Mouse (Mus musculus) heart, adult 10 weeks (tissue): ENCODE data around the gene Fbxl16. TPM values are rescaled to one million over a fixed set of nuclear protein-coding genes. Genes with fewer than 3 reads are reported as not detected.

Source experiments
- polyA plus RNA-seq: library from polyadenylated mRNA; stranded (reverse); fragments of 350-450 nt; fragmentation: Illumina TruSeq; extraction: RNeasy Lipid Tissue Mini Kit (QIAGEN cat#74804); gene quantifications from one replicate; pipeline ENCODE4 v1.2.3, GENCODE M21; 2014; ENCODE audit warnings: low read depth, low replicate concordance

Gene Fbxl16
- polyA plus RNA-seq, result 2.1 TPM

DNA sequence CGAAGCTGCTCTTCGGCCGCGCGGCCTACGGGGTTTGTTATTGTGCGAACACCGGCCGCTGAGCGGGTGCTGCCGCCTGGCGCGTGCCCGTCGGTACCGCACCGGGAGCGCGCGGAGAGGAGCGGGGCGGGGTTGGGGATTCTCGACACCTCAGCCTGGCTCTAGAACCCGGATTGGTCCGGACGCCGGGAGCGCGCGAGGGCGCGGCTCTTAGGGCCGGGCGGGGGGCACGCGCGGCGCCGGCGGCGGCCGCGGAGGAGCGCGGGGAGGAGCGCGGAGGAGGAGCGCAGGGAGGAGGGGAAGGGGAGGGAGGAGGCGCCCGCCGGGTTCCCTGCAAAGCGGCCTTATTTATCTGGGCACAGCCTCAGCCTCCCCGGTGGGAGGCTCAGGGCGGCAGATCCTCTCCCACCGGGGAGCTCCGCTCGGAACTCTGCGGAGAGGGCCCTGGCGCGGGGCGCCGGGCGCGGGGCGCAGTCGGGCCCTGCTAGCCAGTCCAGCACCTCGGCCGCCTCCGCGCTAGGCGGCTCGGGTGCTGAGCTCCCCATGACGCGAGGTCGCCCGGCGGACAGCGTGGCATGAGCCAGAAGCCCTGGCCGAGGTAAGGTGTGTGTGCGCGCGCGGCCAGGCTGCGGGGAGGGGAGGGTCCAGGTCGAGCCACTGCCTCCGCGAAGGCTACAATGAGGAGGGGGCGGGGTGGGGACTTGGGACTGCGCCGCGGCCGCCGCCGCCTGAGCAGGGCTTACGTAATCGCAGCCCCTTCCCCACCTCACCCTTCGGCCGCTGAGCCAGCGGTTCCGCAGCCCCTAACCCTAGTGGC lies at the start of gene Fbxl16:
TSS of gene Fbxl16 (plus strand) at position 297 of the 817 bp plus-strand sequence.

DNA sequence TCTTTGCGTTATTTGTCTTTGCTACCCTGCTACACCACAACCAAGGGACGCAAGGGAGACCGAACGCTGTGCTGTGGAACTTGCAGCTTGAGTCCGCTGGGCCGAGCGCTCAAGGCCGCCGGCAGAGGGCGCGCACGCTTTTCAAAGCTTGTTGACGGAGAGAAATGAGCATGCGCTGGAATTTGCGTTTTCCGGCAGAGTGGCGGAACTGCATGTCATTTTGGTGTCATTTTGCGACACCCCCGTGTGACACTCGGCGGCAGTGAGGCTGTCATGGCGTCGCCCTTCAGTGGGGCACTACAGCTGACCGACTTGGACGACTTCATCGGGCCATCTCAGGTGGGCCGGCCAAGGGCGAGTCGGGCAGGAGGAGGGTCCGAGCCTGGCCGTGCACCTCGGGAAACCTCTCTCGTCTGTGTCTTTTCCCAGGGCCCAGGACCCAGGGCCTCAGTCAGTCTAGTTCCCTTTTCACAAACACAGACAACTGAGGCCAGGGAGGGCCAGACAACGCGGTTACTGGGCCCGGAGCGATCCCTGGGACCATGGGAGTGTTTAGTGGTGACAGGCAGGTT lies 35.2 kb upstream of the Fbxl16 start, which contains the start of gene Narfl:
TSS of gene Narfl (plus strand) at position 228 of the 572 bp plus-strand sequence.

GRCm38 (mm10) chr17:25785281-25785745 lies 23.6 kb upstream of the Fbxl16 start, which contains the start of gene Haghl:
TSS of gene Haghl (minus strand) at chr17:25785673.

GRCm38 (mm10) chr17:25786280-25786679 lies 22.6 kb upstream of the Fbxl16 start, which contains the start of gene Ccdc78:
TSS of gene Ccdc78 (plus strand) at chr17:25786580.

GRCm38 (mm10) chr17:25792615-25793014 lies 16.3 kb upstream of the Fbxl16 start, which contains the start of gene Fam173a:
TSS of gene Fam173a (minus strand) at chr17:25792901.

DNA sequence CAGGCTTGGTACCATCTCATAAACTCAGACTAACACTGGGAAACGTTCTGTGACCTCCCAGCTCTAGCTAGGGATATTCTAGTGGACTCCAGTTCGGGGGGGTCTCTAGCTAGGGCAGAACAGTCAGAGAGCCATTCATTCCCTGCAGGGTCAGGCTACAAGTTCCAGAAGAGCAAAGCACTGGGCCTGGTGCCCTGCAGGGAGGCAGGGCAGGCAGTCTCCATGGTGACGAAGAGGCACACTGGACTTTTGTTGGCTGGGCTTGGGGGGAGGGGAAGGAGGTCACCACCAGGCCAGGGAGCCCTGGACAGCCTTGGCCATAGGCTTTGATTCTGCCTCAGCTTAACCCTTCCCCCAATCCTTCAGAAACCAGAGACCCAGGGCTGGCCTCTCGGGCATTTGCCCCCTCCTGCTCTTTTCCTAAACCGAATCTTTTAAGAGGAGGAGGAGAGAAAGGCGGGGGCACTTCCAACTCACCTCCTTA lies 13.2 kb upstream of the Fbxl16 start, which contains the start of gene AC134908.4:
TSS of gene AC134908.4 (minus strand) at position 51 of the 484 bp plus-strand sequence.

GRCm38 (mm10) chr17:25796951-25797369 lies 11.9 kb upstream of the Fbxl16 start, which contains the start of gene Metrn:
TSS of gene Metrn (minus strand) at chr17:25797136.

GRCm38 (mm10) chr17:25823452-25823851 lies 14.6 kb downstream of the Fbxl16 start, which contains the start of gene Wdr24:
TSS of gene Wdr24 (plus strand) at chr17:25823627.

DNA sequence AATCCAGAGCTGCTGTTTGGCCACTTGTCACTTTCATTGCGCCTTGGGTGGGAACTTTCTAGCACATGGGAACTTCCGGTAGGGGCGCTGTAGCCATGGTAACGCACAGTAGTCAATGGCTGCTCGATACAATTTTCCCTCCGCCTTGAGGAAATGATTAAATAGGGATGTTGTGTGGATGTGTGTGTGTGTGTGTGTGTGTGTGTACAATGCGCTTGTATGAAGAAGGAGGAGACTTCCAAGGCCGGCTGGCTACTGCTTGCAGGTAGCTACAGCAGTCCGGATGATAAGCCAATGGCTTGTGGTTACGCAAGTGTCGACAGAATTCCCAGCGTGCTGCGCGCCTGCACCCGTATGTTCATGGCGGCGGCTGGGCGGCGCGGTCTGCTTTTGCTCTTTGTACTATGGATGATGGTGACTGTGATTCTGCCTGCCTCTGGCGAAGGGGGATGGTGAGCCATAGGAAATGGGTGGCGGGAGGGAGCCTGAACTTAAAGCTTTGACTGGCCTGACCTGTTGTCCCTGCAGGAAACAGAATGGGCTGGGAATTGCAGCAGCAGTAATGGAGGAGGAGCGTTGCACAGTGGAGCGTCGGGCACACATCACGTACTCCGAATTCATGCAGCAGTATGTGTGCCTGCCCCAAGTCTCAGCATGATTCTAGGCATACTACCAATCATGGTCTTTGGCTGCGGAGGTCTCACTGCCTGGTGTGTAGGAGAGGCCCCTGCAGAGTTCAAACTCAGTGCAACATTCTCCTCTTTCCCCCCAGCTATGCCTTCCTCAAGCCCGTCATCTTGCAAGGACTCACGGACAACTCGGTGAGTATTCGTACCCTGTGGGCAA lies 20.1 kb downstream of the Fbxl16 start, which contains the start of gene Jmjd8:
TSS of gene Jmjd8 (plus strand) at position 156 of the 846 bp plus-strand sequence.

DNA sequence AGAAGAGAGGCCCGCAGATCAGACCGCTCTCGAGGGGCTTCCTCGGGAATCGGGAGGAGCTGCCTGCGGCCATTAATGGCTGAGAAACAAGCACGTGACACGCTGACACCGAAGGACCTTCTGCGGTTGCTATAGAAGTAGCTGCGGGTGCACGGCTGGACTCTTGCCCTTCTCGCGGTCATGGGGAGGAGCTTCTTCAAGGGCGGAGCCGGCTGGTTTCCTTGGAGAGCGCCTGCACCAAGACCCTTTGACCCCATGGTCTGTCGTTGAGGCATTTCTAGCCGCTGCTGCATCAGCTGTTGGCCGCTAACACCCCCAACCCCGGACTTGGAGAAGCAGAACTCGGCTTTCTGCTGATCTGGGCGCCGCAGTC lies 24.4 kb downstream of the Fbxl16 start, which contains the start of gene Stub1:
TSS of gene Stub1 (minus strand) at position 114 of the 373 bp plus-strand sequence.

GRCm38 (mm10) chr17:25837076-25837410 lies 28.2 kb downstream of the Fbxl16 start, which contains the start of gene Rhbdl1:
TSS of gene Rhbdl1 (minus strand) at chr17:25837295.

GRCm38 (mm10) chr17:25841117-25841880 lies 32.4 kb downstream of the Fbxl16 start, which contains the start of gene Gm20683:
TSS of gene Gm20683 (minus strand) at chr17:25841763.

GRCm38 (mm10) chr17:25844396-25844901 lies 35.6 kb downstream of the Fbxl16 start, which contains the start of gene Rhot2:
TSS of gene Rhot2 (minus strand) at chr17:25844851.

GRCm38 (mm10) chr17:25860832-25861703 lies 52.2 kb downstream of the Fbxl16 start, which contains the start of gene Wdr90:
TSS of gene Wdr90 (minus strand) at chr17:25861501.

DNA sequence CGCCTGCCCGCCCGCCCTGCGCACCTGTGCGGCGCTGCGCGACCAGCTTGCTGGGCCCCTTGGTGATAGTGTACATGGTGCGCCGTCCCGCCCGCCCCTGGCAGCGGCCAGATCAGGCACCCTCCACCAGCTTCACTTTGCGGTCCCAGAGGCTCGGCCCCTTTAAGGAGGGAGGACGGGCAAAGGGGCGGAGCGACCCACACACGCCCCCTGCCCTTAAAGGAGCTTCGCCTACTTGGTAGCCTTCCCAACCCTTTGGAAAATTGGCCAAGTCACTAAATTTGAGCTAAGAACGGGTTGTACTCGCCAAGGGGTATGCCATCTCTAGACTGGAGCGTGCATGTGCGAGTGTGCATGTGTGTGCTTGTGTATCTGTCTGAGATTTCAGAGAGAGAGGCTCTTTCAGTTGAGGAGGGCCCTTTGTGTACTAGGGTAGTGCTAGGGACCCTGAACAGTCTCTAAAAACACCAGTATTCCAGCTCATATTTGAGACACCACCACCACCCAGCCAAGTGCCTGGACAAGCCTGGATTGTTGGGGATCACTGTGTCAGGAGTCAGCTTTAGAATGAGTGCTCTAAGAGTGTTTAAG lies 59.8 kb downstream of the Fbxl16 start, which contains the start of gene Mcrip2:
TSS of gene Mcrip2 (minus strand) at position 164 of the 591 bp plus-strand sequence.

